Mouse (Mus musculus): ENCODE measurements around the gene Kcnip2. TPM values are rescaled to one million over a fixed set of nuclear protein-coding genes. Genes with fewer than 3 reads are reported as not detected.

Kcnip2 gene
- polyA plus RNA-seq, 1 experiment from 2014 or later: 2.8 TPM

- no peak for TF ChIP-seq CTCF (IDR thresholded peaks at IDR 0.05; ENCODE audit: low read depth)
- H3K4me3 ChIP-seq (ENCODE audit: low read depth, low read length): no peak overlapping the region
- H3K27me3 ChIP-seq (ENCODE audit: insufficient read depth, low read length): no peaks in the 10 kb centered on the region
- no peak overlapping the region for H3K9ac ChIP-seq
- no peak for ATAC-seq (ENCODE audit: insufficient read depth)
- H3K27ac ChIP-seq (ENCODE audit: low read depth): no peak overlapping the region
- no peaks in the 10 kb centered on the region for H3K9me3 ChIP-seq (ENCODE audit: low read depth, low read length)
- H3K4me1 ChIP-seq (ENCODE audit: insufficient read depth): peaks cover 7% of the 10 kb centered on the region; the same call in 1 of the 2 replicates
- WGBS: 88% methylated on average over 7 of the region's 7 CpGs
- peaks cover 59% of the 10 kb centered on the region for H3K36me3 ChIP-seq (ENCODE audit: insufficient read depth)
- no peak overlapping the region for H3K4me2 ChIP-seq
- no peak for DNase-seq
Observed at GRCm38 (mm10) chr19:45751881-45752280, 64.0 kb downstream of the Kcnip2 start.

DNA sequence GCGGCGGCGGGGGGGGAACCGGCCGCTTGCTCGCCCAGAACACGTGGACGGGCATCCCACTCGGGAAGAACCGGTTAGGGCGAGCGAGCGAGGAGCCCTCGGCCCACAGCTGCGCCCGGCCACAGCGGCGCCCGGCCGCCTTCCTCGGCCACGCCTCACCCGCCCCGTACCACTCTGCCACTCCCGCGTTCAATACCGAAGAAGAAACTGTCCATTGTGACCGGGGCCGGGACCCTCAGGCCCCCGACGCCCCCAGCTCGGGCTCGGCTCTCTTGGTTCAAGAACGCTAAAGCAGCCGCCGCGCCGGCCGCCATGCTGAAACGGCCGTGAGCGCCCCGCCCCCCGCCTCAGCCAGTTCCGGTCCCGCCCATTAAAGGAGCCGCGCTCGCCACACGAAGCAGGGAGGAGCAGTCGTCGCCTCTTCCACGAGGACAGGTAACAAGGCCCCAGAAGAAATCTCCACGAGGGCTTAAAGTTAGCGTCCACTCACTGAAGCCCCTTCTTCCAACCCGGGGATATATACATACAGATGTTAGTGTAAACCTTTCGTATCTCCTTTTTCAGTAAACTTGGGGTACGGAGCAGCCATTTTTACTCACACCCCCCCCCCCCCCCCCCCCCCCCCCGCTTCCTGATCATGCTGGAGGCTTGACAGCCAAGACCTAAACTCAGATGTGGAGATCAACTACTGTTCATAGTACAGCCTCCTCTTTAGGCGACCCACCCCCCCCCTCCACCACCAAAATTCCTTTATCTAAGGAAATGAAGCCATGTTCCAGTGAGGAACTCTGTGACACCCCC lies 66.4 kb downstream of the Kcnip2 start, which contains the start of gene Npm3:
Gene Npm3 (minus strand): TSS at position 349 of the 801 bp plus-strand sequence.
- DNase-seq: peak; percentile 90
- Histone ChIP-seq H3K4me2 (peak within 1 kb of the TSS; percentile 93), H3K27ac (ENCODE audit: low read depth) (0 out of 2 replicates have a peak within 1 kb of the TSS, but pooled peaks have one; percentile 12), H3K9ac (peak within 1 kb of the TSS; percentile 79), H3K27me3 (ENCODE audit: insufficient read depth, low read length) (peaks cover 18% of the 10 kb centered on the region), H3K4me3 (ENCODE audit: low read depth, low read length) (peak within 1 kb of the TSS; percentile 85), H3K4me1 (ENCODE audit: insufficient read depth) (peaks cover 7% of the 10 kb centered on the region; the same call in 1 of the 2 replicates), H3K36me3 (ENCODE audit: insufficient read depth) (peaks cover 34% of the 10 kb centered on the region), H3K9me3 (ENCODE audit: low read depth, low read length) (no peaks in the 10 kb centered on the region)
- TF ChIP-seq CTCF (IDR thresholded peaks at IDR 0.05; ENCODE audit: low read depth): no peak
- WGBS: under 1% methylated on average over 57 of the region's 60 CpGs
- peak; percentile 66 for ATAC-seq (ENCODE audit: insufficient read depth)

DNA sequence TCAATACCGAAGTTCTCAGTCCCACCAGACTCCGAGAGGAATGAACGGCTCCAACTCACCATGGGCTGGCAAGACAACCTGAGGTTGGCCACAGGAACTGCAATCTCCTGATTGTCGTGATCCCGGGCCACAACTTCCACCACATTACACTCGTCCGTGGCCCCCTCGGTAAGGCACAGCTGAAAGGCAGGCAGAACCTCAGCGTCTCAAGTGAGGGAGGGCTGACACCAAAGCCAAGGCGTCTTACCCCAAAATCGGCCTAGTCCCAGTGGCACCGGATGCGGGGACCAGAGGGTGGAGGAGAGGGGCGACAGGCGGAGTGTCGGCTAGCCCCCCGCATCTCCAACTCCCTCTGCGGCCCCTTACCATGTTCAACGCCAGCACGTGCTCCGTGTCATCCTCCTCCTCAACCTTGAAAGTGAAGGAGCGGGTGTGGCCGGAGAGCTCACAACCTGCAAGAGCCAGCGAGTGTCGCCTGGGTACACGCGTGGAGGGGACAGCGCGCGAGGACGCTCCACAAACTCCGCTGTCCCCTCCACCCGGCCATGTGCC lies 67.1 kb downstream of the Kcnip2 start:
- TF ChIP-seq CTCF (IDR thresholded peaks at IDR 0.05; ENCODE audit: low read depth): no peak
- under 1% methylated on average over 33 of the region's 33 CpGs for whole genome bisulfite sequencing
- Histone ChIP-seq H3K27me3 (ENCODE audit: insufficient read depth, low read length) (peaks cover 25% of the 10 kb centered on the region), H3K4me1 (ENCODE audit: insufficient read depth) (peaks cover 7% of the 10 kb centered on the region; the same call in 1 of the 2 replicates), H3K36me3 (ENCODE audit: insufficient read depth) (peaks cover 28% of the 10 kb centered on the region), H3K9ac (peak overlapping the region; percentile 79), H3K4me3 (ENCODE audit: low read depth, low read length) (peak overlapping the region; percentile 85), H3K9me3 (ENCODE audit: low read depth, low read length) (no peaks in the 10 kb centered on the region), H3K4me2 (peak overlapping the region; percentile 93), H3K27ac (ENCODE audit: low read depth) (no peak overlapping the region)
- DNase-seq (peak; percentile 23), ATAC-seq (ENCODE audit: insufficient read depth) (peak; percentile 31; the same call in 1 of the 2 replicates)

- Histone ChIP-seq H3K4me2 (peak overlapping the region; percentile 93), H3K9me3 (ENCODE audit: low read depth, low read length) (no peaks in the 10 kb centered on the region), H3K27ac (ENCODE audit: low read depth) (no peak overlapping the region), H3K9ac (peak overlapping the region; percentile 79), H3K36me3 (ENCODE audit: insufficient read depth) (peaks cover 25% of the 10 kb centered on the region), H3K4me3 (ENCODE audit: low read depth, low read length) (peak overlapping the region; percentile 85), H3K4me1 (ENCODE audit: insufficient read depth) (peaks cover 7% of the 10 kb centered on the region; the same call in 1 of the 2 replicates), H3K27me3 (ENCODE audit: insufficient read depth, low read length) (peaks cover 30% of the 10 kb centered on the region)
- ATAC-seq (ENCODE audit: insufficient read depth): peak; percentile 19; the same call in 1 of the 2 replicates
- TF ChIP-seq CTCF (IDR thresholded peaks at IDR 0.05; ENCODE audit: low read depth): no peak
- DNase-seq: no peak
- 40% methylated on average over 9 of the region's 9 CpGs for WGBS
Observed at GRCm38 (mm10) chr19:45748206-45748605, 67.7 kb downstream of the Kcnip2 start.

- Histone ChIP-seq H3K36me3 (ENCODE audit: insufficient read depth) (peaks cover 17% of the 10 kb centered on the region), H3K27ac (ENCODE audit: low read depth) (no peak overlapping the region), H3K27me3 (ENCODE audit: insufficient read depth, low read length) (peaks cover 38% of the 10 kb centered on the region), H3K9ac (no peak overlapping the region), H3K4me3 (ENCODE audit: low read depth, low read length) (no peak overlapping the region), H3K9me3 (ENCODE audit: low read depth, low read length) (no peaks in the 10 kb centered on the region), H3K4me1 (ENCODE audit: insufficient read depth) (peaks cover 9% of the 10 kb centered on the region; the same call in 1 of the 2 replicates), H3K4me2 (no peak overlapping the region)
- DNase-seq (peak; percentile 96), ATAC-seq (ENCODE audit: insufficient read depth) (0 out of 2 replicates have a peak, but pooled peaks have one; percentile 11)
- TF ChIP-seq CTCF (IDR thresholded peaks at IDR 0.05; ENCODE audit: low read depth): peak; percentile 91
- WGBS: 14% methylated on average over 11 of the region's 11 CpGs
Observed at GRCm38 (mm10) chr19:45747028-45747867, 68.6 kb downstream of the Kcnip2 start.

- ATAC-seq (ENCODE audit: insufficient read depth) (peak; percentile 16; the same call in 1 of the 2 replicates), DNase-seq (peak; percentile 85)
- WGBS: 10% methylated on average over 29 of the region's 29 CpGs
- peak overlapping the region; percentile 34; the same call in 1 of the 2 replicates for H3K4me2 ChIP-seq
- peak overlapping the region; percentile 13; the same call in 1 of the 2 replicates for H3K4me3 ChIP-seq (ENCODE audit: low read depth, low read length)
- peaks cover 8% of the 10 kb centered on the region for H3K36me3 ChIP-seq (ENCODE audit: insufficient read depth)
- H3K27me3 ChIP-seq (ENCODE audit: insufficient read depth, low read length): peaks cover 46% of the 10 kb centered on the region
- no peak overlapping the region for H3K27ac ChIP-seq (ENCODE audit: low read depth)
- H3K9me3 ChIP-seq (ENCODE audit: low read depth, low read length): no peaks in the 10 kb centered on the region
- peaks cover 11% of the 10 kb centered on the region; the same call in 1 of the 2 replicates for H3K4me1 ChIP-seq (ENCODE audit: insufficient read depth)
- TF ChIP-seq CTCF (IDR thresholded peaks at IDR 0.05; ENCODE audit: low read depth): peak; percentile 90
- H3K9ac ChIP-seq: no peak overlapping the region
Observed at GRCm38 (mm10) chr19:45746153-45747020, 69.5 kb downstream of the Kcnip2 start.

Data from lung, embryonic 14.5 days (tissue).